Mouse (Mus musculus) liver, embryonic 16.5 days (tissue): ENCODE results near the gene Krtap6-2. TPM values are rescaled to one million over a fixed set of nuclear protein-coding genes. Genes with fewer than 3 reads are reported as not detected.

ENCODE experiments used
- ATAC-seq: fragments of 200-750 bp; cut with Nextera tagmentation; 2 replicates; pipeline ENCODE4 v1.8.0; 2017; ENCODE audit warnings: low read depth, mild to moderate bottlenecking, moderate number of reproducible peaks, moderate library complexity
- H3K27ac ChIP-seq: fragments of 300-500 bp; sonication (generic); 2 replicates; pipeline ENCODE4 v1.5.1; 2014; ENCODE audit warnings: mild to moderate bottlenecking, low read length
- H3K27me3 ChIP-seq: fragments of 300-500 bp; sonication (generic); 2 replicates; pipeline ENCODE4 v1.6.1; 2014; ENCODE audit warnings: low read depth, low read length, mixed read lengths; ENCODE audit not compliant: control insufficient read depth, insufficient read depth
- H3K36me3 ChIP-seq: fragments of 300-500 bp; sonication (generic); 2 replicates; pipeline ENCODE4 v1.6.1; 2014; ENCODE audit warnings: mild to moderate bottlenecking; ENCODE audit not compliant: control insufficient read depth, insufficient read depth
- H3K4me1 ChIP-seq: fragments of 300-500 bp; sonication (generic); 2 replicates; pipeline ENCODE4 v1.6.1; 2014; ENCODE audit warnings: low read depth, low read length, mixed read lengths; ENCODE audit not compliant: control insufficient read depth
- H3K4me2 ChIP-seq: fragments of 300-500 bp; sonication (generic); 2 replicates; pipeline ENCODE4 v1.6.1; 2014; ENCODE audit warnings: low read depth, low read length, mixed read lengths
- H3K4me3 ChIP-seq: fragments of 300-500 bp; sonication (generic); 2 replicates; pipeline ENCODE4 v1.5.1; 2014; ENCODE audit warnings: low read depth, mild to moderate bottlenecking, low read length
- H3K9ac ChIP-seq: fragments of 300-500 bp; sonication (generic); 2 replicates; pipeline ENCODE4 v1.6.1; 2014; ENCODE audit warnings: low read depth, low read length
- H3K9me3 ChIP-seq: fragments of 300-500 bp; sonication (generic); replicated peaks from 2 replicates; pipeline ENCODE4 v1.6.1; 2016; ENCODE audit warnings: low read length; ENCODE audit not compliant: control insufficient read depth
- WGBS: fragments of 180-500 bp; shearing (Covaris S2); extraction: QIAGEN DNeasy Blood & Tissue Kit; methylation state at CpG from one replicate; pipeline ENCODE4 v1.1.7; 2014; ENCODE audit not compliant: insufficient replicate concordance; 5-methylcytosine and 5-hydroxymethylcytosine counted together
- polyA plus RNA-seq: library from polyadenylated mRNA; unstranded; fragments of >200 nt; fragmentation: Nextera tagmentation; extraction: Ambion mirVana; gene quantifications from 2 replicates; pipeline ENCODE4 v1.2.1, GENCODE M21; 2015

Krtap6-2 gene
- polyA plus RNA-seq = not detected in 2 replicates

GRCm38 (mm10) chr16:89420011-89420410 is at the start of gene Krtap6-2:
Krtap6-2 (minus strand) TSS chr16:89420111.
- H3K36me3 ChIP-seq = no peaks in the 10 kb centered on the region
- H3K9ac ChIP-seq = no peak within 1 kb of the TSS
- no peaks in the 10 kb centered on the region for H3K27me3 ChIP-seq
- H3K4me2 ChIP-seq = no peak within 1 kb of the TSS
- ATAC-seq = no peak
- 56% methylated on average over 3 of the region's 3 CpGs for WGBS
- H3K9me3 ChIP-seq = no peaks in the 10 kb centered on the region
- no peaks in the 10 kb centered on the region for H3K4me1 ChIP-seq
- no peak within 1 kb of the TSS for H3K4me3 ChIP-seq
- no peak within 1 kb of the TSS for H3K27ac ChIP-seq

- H3K4me1 ChIP-seq = no peaks in the 10 kb centered on the region
- H3K9ac ChIP-seq = no peak overlapping the region
- 57% methylated on average over 5 of the region's 5 CpGs for WGBS
- H3K27me3 ChIP-seq = no peaks in the 10 kb centered on the region
- no peak for ATAC-seq
- no peaks in the 10 kb centered on the region for H3K9me3 ChIP-seq
- no peak overlapping the region for H3K4me3 ChIP-seq
- no peak overlapping the region for H3K27ac ChIP-seq
- no peak overlapping the region for H3K4me2 ChIP-seq
- H3K36me3 ChIP-seq = no peaks in the 10 kb centered on the region
These were observed 41.3 kb upstream of the Krtap6-2 start for GRCm38 (mm10) chr16:89461189-89461588.

- Histone ChIP-seq H3K27ac (no peak overlapping the region), H3K27me3 (no peaks in the 10 kb centered on the region), H3K9me3 (no peaks in the 10 kb centered on the region), H3K36me3 (no peaks in the 10 kb centered on the region), H3K9ac (no peak overlapping the region), H3K4me2 (no peak overlapping the region), H3K4me1 (no peaks in the 10 kb centered on the region), H3K4me3 (no peak overlapping the region)
- WGBS = 57% methylated on average over 2 of the region's 2 CpGs
- no peak for ATAC-seq
These were observed 9.7 kb upstream of the Krtap6-2 start for GRCm38 (mm10) chr16:89429586-89429985.

- WGBS = 70% methylated on average over 5 of the region's 5 CpGs
- Histone ChIP-seq H3K36me3 (no peaks in the 10 kb centered on the region), H3K4me3 (no peak overlapping the region), H3K27ac (no peak overlapping the region), H3K9ac (no peak overlapping the region), H3K9me3 (no peaks in the 10 kb centered on the region), H3K4me2 (no peak overlapping the region), H3K27me3 (no peaks in the 10 kb centered on the region), H3K4me1 (no peaks in the 10 kb centered on the region)
- ATAC-seq = no peak
These were observed 5.4 kb upstream of the Krtap6-2 start for GRCm38 (mm10) chr16:89425310-89425709.

GRCm38 (mm10) chr16:89416311-89416710 is 3.6 kb downstream of the Krtap6-2 start:
- no peak for ATAC-seq
- 66% methylated on average over 3 of the region's 3 CpGs for WGBS
- no peak overlapping the region for H3K4me3 ChIP-seq
- H3K9me3 ChIP-seq = no peaks in the 10 kb centered on the region
- no peak overlapping the region for H3K4me2 ChIP-seq
- no peak overlapping the region for H3K27ac ChIP-seq
- H3K27me3 ChIP-seq = no peaks in the 10 kb centered on the region
- H3K36me3 ChIP-seq = no peaks in the 10 kb centered on the region
- H3K4me1 ChIP-seq = no peaks in the 10 kb centered on the region
- H3K9ac ChIP-seq = no peak overlapping the region

GRCm38 (mm10) chr16:89410345-89411068 is 9.4 kb downstream of the Krtap6-2 start:
- no peaks in the 10 kb centered on the region for H3K9me3 ChIP-seq
- ATAC-seq = no peak
- no peak overlapping the region for H3K4me2 ChIP-seq
- no peaks in the 10 kb centered on the region for H3K36me3 ChIP-seq
- no peaks in the 10 kb centered on the region for H3K27me3 ChIP-seq
- H3K4me1 ChIP-seq = no peaks in the 10 kb centered on the region
- H3K27ac ChIP-seq = no peak overlapping the region
- 58% methylated on average over 5 of the region's 5 CpGs for WGBS
- H3K4me3 ChIP-seq = no peak overlapping the region
- no peak overlapping the region for H3K9ac ChIP-seq

- Histone ChIP-seq H3K4me3 (no peak within 1 kb of the TSS), H3K9ac (no peak within 1 kb of the TSS), H3K4me1 (no peaks in the 10 kb centered on the region), H3K36me3 (no peaks in the 10 kb centered on the region), H3K27me3 (no peaks in the 10 kb centered on the region), H3K4me2 (no peak within 1 kb of the TSS), H3K27ac (no peak within 1 kb of the TSS), H3K9me3 (no peaks in the 10 kb centered on the region)
- no peak for ATAC-seq
- 34% methylated on average over 2 of the region's 2 CpGs for WGBS
These were observed 16.1 kb downstream of the Krtap6-2 start, which contains the start of gene Krtap21-1 for GRCm38 (mm10) chr16:89403768-89404167. Krtap21-1 (minus strand) TSS chr16:89403868.

GRCm38 (mm10) chr16:89372734-89373461 is 47.0 kb downstream of the Krtap6-2 start:
- WGBS = 46% methylated on average over 2 of the region's 2 CpGs
- no peak overlapping the region for H3K27ac ChIP-seq

More at GRCm38 (mm10) chr16:89372734-89373461, 47.0 kb downstream of the Krtap6-2 start:
- H3K36me3 ChIP-seq = no peaks in the 10 kb centered on the region
- no peaks in the 10 kb centered on the region for H3K27me3 ChIP-seq
- H3K4me2 ChIP-seq = no peak overlapping the region
- H3K9ac ChIP-seq = no peak overlapping the region
- no peak for ATAC-seq
- H3K9me3 ChIP-seq = no peaks in the 10 kb centered on the region
- no peak overlapping the region for H3K4me3 ChIP-seq
- H3K4me1 ChIP-seq = no peaks in the 10 kb centered on the region
